Mouse (Mus musculus): Measurements from ENCODE around the gene Olfr446. TPM values are rescaled to one million over a fixed set of nuclear protein-coding genes. Genes with fewer than 3 reads are reported as not detected.

Gene Olfr446
- polyA plus RNA-seq (2015; fragmentation: Nextera tagmentation; extraction: Ambion mirVana) = not detected in 2 replicates

GRCm38 (mm10) chr6:42921077-42921476, at the start of gene Olfr446:
TSS of gene Olfr446 (plus strand) at chr6:42921377.
- WGBS = 54% methylated on average over 2 of the region's 2 CpGs
- ATAC-seq = no peak
- H3K4me3 ChIP-seq (ENCODE audit: low read depth, low read length) = no peak within 1 kb of the TSS
- no peak within 1 kb of the TSS for H3K27ac ChIP-seq (ENCODE audit: low read depth, low read length)
- H3K4me2 ChIP-seq (replicated peaks; ENCODE audit: low read depth) = no peak within 1 kb of the TSS
- H3K9ac ChIP-seq (ENCODE audit: low read depth, low read length) = no peak within 1 kb of the TSS
- TF ChIP-seq CTCF (IDR thresholded peaks at IDR 0.05; ENCODE audit: low read depth) = no peak
- no peaks in the 10 kb centered on the region for H3K4me1 ChIP-seq (replicated peaks; ENCODE audit: control insufficient read depth, insufficient read depth, low read length)
- H3K36me3 ChIP-seq (ENCODE audit: control insufficient read depth, insufficient read depth) = no peaks in the 10 kb centered on the region
- no peaks in the 10 kb centered on the region for H3K27me3 ChIP-seq (replicated peaks; ENCODE audit: control insufficient read depth, insufficient read depth, low read length)
- no peaks in the 10 kb centered on the region for H3K9me3 ChIP-seq (ENCODE audit: control insufficient read depth)

GRCm38 (mm10) chr6:42876323-42876722, 44.9 kb upstream of the Olfr446 start:
- Histone ChIP-seq H3K36me3 (ENCODE audit: control insufficient read depth, insufficient read depth) (no peaks in the 10 kb centered on the region), H3K4me1 (replicated peaks; ENCODE audit: control insufficient read depth, insufficient read depth, low read length) (no peaks in the 10 kb centered on the region), H3K9ac (ENCODE audit: low read depth, low read length) (no peak overlapping the region), H3K27ac (ENCODE audit: low read depth, low read length) (no peak overlapping the region), H3K27me3 (replicated peaks; ENCODE audit: control insufficient read depth, insufficient read depth, low read length) (no peaks in the 10 kb centered on the region), H3K4me3 (ENCODE audit: low read depth, low read length) (no peak overlapping the region), H3K9me3 (ENCODE audit: control insufficient read depth) (no peaks in the 10 kb centered on the region), H3K4me2 (replicated peaks; ENCODE audit: low read depth) (no peak overlapping the region)
- ATAC-seq = no peak
- no peak for TF ChIP-seq CTCF (IDR thresholded peaks at IDR 0.05; ENCODE audit: low read depth)

- WGBS = 89% methylated on average over 1 of the region's 1 CpGs
- Histone ChIP-seq H3K9ac (ENCODE audit: low read depth, low read length) (no peak within 1 kb of the TSS), H3K9me3 (ENCODE audit: control insufficient read depth) (no peaks in the 10 kb centered on the region), H3K4me2 (replicated peaks; ENCODE audit: low read depth) (no peak within 1 kb of the TSS), H3K4me1 (replicated peaks; ENCODE audit: control insufficient read depth, insufficient read depth, low read length) (no peaks in the 10 kb centered on the region), H3K27me3 (replicated peaks; ENCODE audit: control insufficient read depth, insufficient read depth, low read length) (no peaks in the 10 kb centered on the region), H3K36me3 (ENCODE audit: control insufficient read depth, insufficient read depth) (no peaks in the 10 kb centered on the region), H3K4me3 (ENCODE audit: low read depth, low read length) (no peak within 1 kb of the TSS), H3K27ac (ENCODE audit: low read depth, low read length) (no peak within 1 kb of the TSS)
- TF ChIP-seq CTCF (IDR thresholded peaks at IDR 0.05; ENCODE audit: low read depth) = no peak
- no peak for ATAC-seq
Measured at GRCm38 (mm10) chr6:42890141-42890540, 31.0 kb upstream of the Olfr446 start, which contains the start of gene Olfr448. TSS of gene Olfr448 (plus strand) at chr6:42890441.

GRCm38 (mm10) chr6:42900345-42900744, 20.8 kb upstream of the Olfr446 start:
- no peak overlapping the region for H3K27ac ChIP-seq (ENCODE audit: low read depth, low read length)
- WGBS = 0% methylated on average over 1 of the region's 1 CpGs
- no peaks in the 10 kb centered on the region for H3K9me3 ChIP-seq (ENCODE audit: control insufficient read depth)
- H3K4me2 ChIP-seq (replicated peaks; ENCODE audit: low read depth) = no peak overlapping the region
- ATAC-seq = no peak
- no peaks in the 10 kb centered on the region for H3K27me3 ChIP-seq (replicated peaks; ENCODE audit: control insufficient read depth, insufficient read depth, low read length)
- no peak for TF ChIP-seq CTCF (IDR thresholded peaks at IDR 0.05; ENCODE audit: low read depth)
- H3K4me1 ChIP-seq (replicated peaks; ENCODE audit: control insufficient read depth, insufficient read depth, low read length) = no peaks in the 10 kb centered on the region
- H3K4me3 ChIP-seq (ENCODE audit: low read depth, low read length) = no peak overlapping the region
- no peak overlapping the region for H3K9ac ChIP-seq (ENCODE audit: low read depth, low read length)
- no peaks in the 10 kb centered on the region for H3K36me3 ChIP-seq (ENCODE audit: control insufficient read depth, insufficient read depth)

GRCm38 (mm10) chr6:42908578-42908977, 12.6 kb upstream of the Olfr446 start, which contains the start of gene Olfr447:
TSS of gene Olfr447 (plus strand) at chr6:42908878.
- H3K9ac ChIP-seq (ENCODE audit: low read depth, low read length) = no peak within 1 kb of the TSS
- TF ChIP-seq CTCF (IDR thresholded peaks at IDR 0.05; ENCODE audit: low read depth) = no peak
- H3K27me3 ChIP-seq (replicated peaks; ENCODE audit: control insufficient read depth, insufficient read depth, low read length) = no peaks in the 10 kb centered on the region
- ATAC-seq = no peak
- H3K36me3 ChIP-seq (ENCODE audit: control insufficient read depth, insufficient read depth) = no peaks in the 10 kb centered on the region
- H3K27ac ChIP-seq (ENCODE audit: low read depth, low read length) = no peak within 1 kb of the TSS
- H3K4me2 ChIP-seq (replicated peaks; ENCODE audit: low read depth) = no peak within 1 kb of the TSS
- no peaks in the 10 kb centered on the region for H3K9me3 ChIP-seq (ENCODE audit: control insufficient read depth)
- no peak within 1 kb of the TSS for H3K4me3 ChIP-seq (ENCODE audit: low read depth, low read length)
- H3K4me1 ChIP-seq (replicated peaks; ENCODE audit: control insufficient read depth, insufficient read depth, low read length) = no peaks in the 10 kb centered on the region

- H3K27ac ChIP-seq (ENCODE audit: low read depth, low read length) = no peak within 1 kb of the TSS
- H3K4me2 ChIP-seq (replicated peaks; ENCODE audit: low read depth) = no peak within 1 kb of the TSS
- H3K9me3 ChIP-seq (ENCODE audit: control insufficient read depth) = no peaks in the 10 kb centered on the region
- H3K9ac ChIP-seq (ENCODE audit: low read depth, low read length) = no peak within 1 kb of the TSS
- TF ChIP-seq CTCF (IDR thresholded peaks at IDR 0.05; ENCODE audit: low read depth) = no peak
- H3K4me3 ChIP-seq (ENCODE audit: low read depth, low read length) = no peak within 1 kb of the TSS
- no peaks in the 10 kb centered on the region for H3K4me1 ChIP-seq (replicated peaks; ENCODE audit: control insufficient read depth, insufficient read depth, low read length)
- no peak for ATAC-seq
- H3K36me3 ChIP-seq (ENCODE audit: control insufficient read depth, insufficient read depth) = no peaks in the 10 kb centered on the region
- H3K27me3 ChIP-seq (replicated peaks; ENCODE audit: control insufficient read depth, insufficient read depth, low read length) = no peaks in the 10 kb centered on the region
- WGBS = 71% methylated on average over 1 of the region's 1 CpGs
Measured at GRCm38 (mm10) chr6:42948767-42949166, 27.6 kb downstream of the Olfr446 start, which contains the start of gene Olfr444. TSS of gene Olfr444 (plus strand) at chr6:42949067.

GRCm38 (mm10) chr6:42980377-42980776, 59.2 kb downstream of the Olfr446 start:
- Histone ChIP-seq H3K36me3 (ENCODE audit: control insufficient read depth, insufficient read depth) (no peaks in the 10 kb centered on the region), H3K9ac (ENCODE audit: low read depth, low read length) (no peak overlapping the region), H3K27me3 (replicated peaks; ENCODE audit: control insufficient read depth, insufficient read depth, low read length) (no peaks in the 10 kb centered on the region), H3K4me1 (replicated peaks; ENCODE audit: control insufficient read depth, insufficient read depth, low read length) (no peaks in the 10 kb centered on the region), H3K27ac (ENCODE audit: low read depth, low read length) (no peak overlapping the region), H3K4me3 (ENCODE audit: low read depth, low read length) (no peak overlapping the region), H3K4me2 (replicated peaks; ENCODE audit: low read depth) (no peak overlapping the region), H3K9me3 (ENCODE audit: control insufficient read depth) (no peaks in the 10 kb centered on the region)
- TF ChIP-seq CTCF (IDR thresholded peaks at IDR 0.05; ENCODE audit: low read depth) = no peak
- ATAC-seq = no peak

Other genes with a start within 250 kb of the Olfr446 start
- gene Tcaf1, start 211.3 kb upstream of the Olfr446 start, polyA plus RNA-seq (2015; fragmentation: Nextera tagmentation; extraction: Ambion mirVana) = 18.6 and 19.9 TPM in 2 replicates
- gene Olfr453, start 182.0 kb upstream of the Olfr446 start, polyA plus RNA-seq (2015; fragmentation: Nextera tagmentation; extraction: Ambion mirVana) = not detected in 2 replicates
- gene Olfr38, start 165.0 kb upstream of the Olfr446 start, polyA plus RNA-seq (2015; fragmentation: Nextera tagmentation; extraction: Ambion mirVana) = not detected in 2 replicates
- gene Olfr452, start 136.3 kb upstream of the Olfr446 start, polyA plus RNA-seq (2015; fragmentation: Nextera tagmentation; extraction: Ambion mirVana) = not detected in 2 replicates
- gene Olfr450, start 109.4 kb upstream of the Olfr446 start, polyA plus RNA-seq (2015; fragmentation: Nextera tagmentation; extraction: Ambion mirVana) = not detected in 2 replicates
- gene Olfr449, start 87.0 kb upstream of the Olfr446 start, polyA plus RNA-seq (2015; fragmentation: Nextera tagmentation; extraction: Ambion mirVana) = not detected in 2 replicates
- not detected in 2 replicates for gene Olfr448, start 30.9 kb upstream of the Olfr446 start, polyA plus RNA-seq (2015; fragmentation: Nextera tagmentation; extraction: Ambion mirVana)
- gene Olfr447, start 12.5 kb upstream of the Olfr446 start, polyA plus RNA-seq (2015; fragmentation: Nextera tagmentation; extraction: Ambion mirVana) = not detected in 2 replicates
- gene Olfr444, start 27.7 kb downstream of the Olfr446 start, polyA plus RNA-seq (2015; fragmentation: Nextera tagmentation; extraction: Ambion mirVana) = not detected in 2 replicates
- not detected in 2 replicates for gene Olfr441, start 185.0 kb downstream of the Olfr446 start, polyA plus RNA-seq (2015; fragmentation: Nextera tagmentation; extraction: Ambion mirVana)
- gene Olfr237-ps1, start 225.2 kb downstream of the Olfr446 start, polyA plus RNA-seq (2015; fragmentation: Nextera tagmentation; extraction: Ambion mirVana) = not detected in 2 replicates
- not detected in 2 replicates for gene Olfr437, start 241.9 kb downstream of the Olfr446 start, polyA plus RNA-seq (2015; fragmentation: Nextera tagmentation; extraction: Ambion mirVana)